Mouse (Mus musculus) embryonic facial prominence, embryonic 15.5 days (tissue): ENCODE measurements around the gene Zfp712. TPM values are rescaled to one million over a fixed set of nuclear protein-coding genes. Genes with fewer than 3 reads are reported as not detected.

Experiments used
- ATAC-seq: fragments of 200-750 bp; cut with Nextera tagmentation; 2 replicates; pipeline ENCODE4 v1.8.0; 2017; ENCODE audit warnings: low read depth, moderate TSS enrichment; ENCODE audit not compliant: insufficient number of reproducible peaks, low FRiP score, low TSS enrichment
- H3K27ac ChIP-seq: fragments of 300-500 bp; sonication (generic); replicated peaks from 2 replicates; pipeline ENCODE4 v1.5.1; 2015; ENCODE audit warnings: mild to moderate bottlenecking, inconsistent platforms
- H3K27me3 ChIP-seq: fragments of 300-500 bp; sonication (generic); 2 replicates; pipeline ENCODE4 v1.6.1; 2015; ENCODE audit warnings: inconsistent platforms
- H3K36me3 ChIP-seq: fragments of 300-500 bp; sonication (generic); 2 replicates; pipeline ENCODE4 v1.6.1; 2015; ENCODE audit warnings: mild to moderate bottlenecking, inconsistent platforms
- H3K4me1 ChIP-seq: fragments of 300-500 bp; sonication (generic); 2 replicates; pipeline ENCODE4 v1.6.1; 2015; ENCODE audit warnings: inconsistent platforms
- H3K4me2 ChIP-seq: fragments of 300-500 bp; sonication (generic); replicated peaks from 2 replicates; pipeline ENCODE4 v1.6.1; 2015; ENCODE audit warnings: mild to moderate bottlenecking, inconsistent platforms
- H3K4me3 ChIP-seq: fragments of 300-500 bp; sonication (generic); replicated peaks from 2 replicates; pipeline ENCODE4 v1.5.1; 2015; ENCODE audit warnings: mild to moderate bottlenecking, inconsistent platforms
- H3K9ac ChIP-seq: fragments of 300-500 bp; sonication (generic); 2 replicates; pipeline ENCODE4 v1.6.1; 2015; ENCODE audit warnings: inconsistent platforms
- H3K9me3 ChIP-seq: fragments of 300-500 bp; sonication (generic); replicated peaks from 2 replicates; pipeline ENCODE4 v1.6.1; 2016; ENCODE audit warnings: inconsistent platforms
- WGBS: fragments of 180-500 bp; shearing (Covaris S2); methylation state at CpG from one replicate; pipeline ENCODE4 v1.1.7; 2015; 5-methylcytosine and 5-hydroxymethylcytosine counted together
- polyA plus RNA-seq: library from polyadenylated mRNA; unstranded; fragments of >200 nt; fragmentation: Nextera tagmentation; extraction: Ambion mirVana; gene quantifications from 2 replicates; pipeline ENCODE4 v1.2.1, GENCODE M21; 2015

Zfp712 gene
- polyA plus RNA-seq, 1 experiment from 2014 or later, result 4.4 TPM

- no peaks in the 10 kb centered on the region; the same call in 1 of the 2 replicates for H3K9me3 ChIP-seq
- H3K9ac ChIP-seq, result no peak overlapping the region
- no peak overlapping the region for H3K4me3 ChIP-seq
- peaks cover 5% of the 10 kb centered on the region; the same call in 1 of the 2 replicates for H3K4me1 ChIP-seq
- no peak overlapping the region for H3K4me2 ChIP-seq
- H3K36me3 ChIP-seq, result no peaks in the 10 kb centered on the region
- no peak overlapping the region for H3K27ac ChIP-seq
- H3K27me3 ChIP-seq, result no peaks in the 10 kb centered on the region
- ATAC-seq, result no peak
- 66% methylated on average over 7 of the region's 7 CpGs for WGBS
Observed at GRCm38 (mm10) chr13:67062427-67062826, 1.5 kb upstream of the Zfp712 start.

GRCm38 (mm10) chr13:67060161-67060785, 697 bp downstream of the Zfp712 start:
- Histone ChIP-seq H3K4me3 (peak overlapping the region; percentile 75), H3K4me1 (peaks cover 5% of the 10 kb centered on the region; the same call in 1 of the 2 replicates), H3K9ac (peak overlapping the region; percentile 75), H3K27me3 (no peaks in the 10 kb centered on the region), H3K36me3 (no peaks in the 10 kb centered on the region), H3K4me2 (peak overlapping the region; percentile 70), H3K9me3 (no peaks in the 10 kb centered on the region; the same call in 1 of the 2 replicates), H3K27ac (peak overlapping the region; percentile 88)
- 4% methylated on average over 12 of the region's 12 CpGs for WGBS
- 0 out of 2 replicates have a peak, but pooled peaks have one; percentile 3 for ATAC-seq

Other genes starting within 250 kb of the Zfp712 start
- gene Gm10767, start 156.3 kb downstream of the Zfp712 start, polyA plus RNA-seq, result 1.2 and 1.3 TPM in 2 replicates
- 4.9 and 6.0 TPM in 2 replicates for gene Zfp708, start 36.8 kb upstream of the Zfp712 start, polyA plus RNA-seq
- 3.6 and 3.7 TPM in 2 replicates for gene Gm28557, start 47.4 kb upstream of the Zfp712 start, polyA plus RNA-seq
- 0.33 and 0.37 TPM in 2 replicates for gene Rslcan18, start 55.1 kb upstream of the Zfp712 start, polyA plus RNA-seq
- 1.7 and 2.4 TPM in 2 replicates for gene Zfp759, start 60.5 kb upstream of the Zfp712 start, polyA plus RNA-seq
- gene Rsl1, start 112.0 kb upstream of the Zfp712 start, polyA plus RNA-seq, result 6.1 and 7.2 TPM in 2 replicates
- gene Zfp455, start 133.3 kb upstream of the Zfp712 start, polyA plus RNA-seq, result 2.2 and 2.6 TPM in 2 replicates
- 1.7 and 2.3 TPM in 2 replicates for gene Zfp458, start 217.3 kb upstream of the Zfp712 start, polyA plus RNA-seq
- 0.45 and 1.1 TPM in 2 replicates for gene Zfp457, start 245.3 kb upstream of the Zfp712 start, polyA plus RNA-seq